Mouse (Mus musculus): ENCODE results near the gene Cabcoco1. TPM values are rescaled to one million over a fixed set of nuclear protein-coding genes. Genes with fewer than 3 reads are reported as not detected.

Cabcoco1 gene
- total and polyA plus RNA-seq, 2 experiments, result 1.4 to 3.0 TPM

- Histone ChIP-seq H3K4me3 (ENCODE audit: insufficient read depth, low read depth, low read length) (no peak overlapping the region), H3K79me2 (ENCODE audit: control insufficient read depth, insufficient read depth, low read length) (no peaks in the 10 kb centered on the region), H3K36me3 (ENCODE audit: control insufficient read depth, insufficient read depth, low read length) (no peaks in the 10 kb centered on the region), H3K27me3 (ENCODE audit: control insufficient read depth, insufficient read depth, low read length) (no peaks in the 10 kb centered on the region), H3K4me1 (ENCODE audit: control insufficient read depth, insufficient read depth, low read length) (peaks cover 5% of the 10 kb centered on the region), H3K27ac (replicated peaks; ENCODE audit: insufficient read depth, low read depth, low read length) (no peak overlapping the region), H3K9ac (ENCODE audit: low read depth, low read length) (no peak overlapping the region)
- no peak for TF ChIP-seq POLR2A (IDR thresholded peaks at IDR 0.05; ENCODE audit: extremely low read depth, insufficient read depth, low read length)
- TF ChIP-seq CTCF (IDR thresholded peaks at IDR 0.05; ENCODE audit: low read depth, low read length), result no peak
- peak; percentile 83 for DNase-seq (ENCODE audit: extremely low read depth, low read depth, low spot score)
- WGBS, result 67% methylated on average over 9 of the region's 9 CpGs
Observed at GRCm38 (mm10) chr10:68504586-68505152, 37.0 kb downstream of the Cabcoco1 start.

- Histone ChIP-seq H3K79me2 (ENCODE audit: control insufficient read depth, insufficient read depth, low read length) (no peaks in the 10 kb centered on the region), H3K4me1 (ENCODE audit: control insufficient read depth, insufficient read depth, low read length) (no peaks in the 10 kb centered on the region; the same call in 1 of the 2 replicates), H3K27ac (replicated peaks; ENCODE audit: insufficient read depth, low read depth, low read length) (no peak overlapping the region), H3K4me3 (ENCODE audit: insufficient read depth, low read depth, low read length) (no peak overlapping the region), H3K27me3 (ENCODE audit: control insufficient read depth, insufficient read depth, low read length) (no peaks in the 10 kb centered on the region), H3K9ac (ENCODE audit: low read depth, low read length) (no peak overlapping the region), H3K36me3 (ENCODE audit: control insufficient read depth, insufficient read depth, low read length) (no peaks in the 10 kb centered on the region; the same call in 1 of the 2 replicates)
- WGBS, result 95% methylated on average over 6 of the region's 6 CpGs
- TF ChIP-seq CTCF (IDR thresholded peaks at IDR 0.05; ENCODE audit: low read depth, low read length) (no peak), POLR2A (IDR thresholded peaks at IDR 0.05; ENCODE audit: extremely low read depth, insufficient read depth, low read length) (no peak)
- DNase-seq (ENCODE audit: extremely low read depth, low read depth, low spot score), result no peak
Observed at GRCm38 (mm10) chr10:68501067-68501466, 40.6 kb downstream of the Cabcoco1 start.

- 96% methylated on average over 2 of the region's 2 CpGs for WGBS
- no peak for DNase-seq (ENCODE audit: extremely low read depth, low read depth, low spot score)
- Histone ChIP-seq H3K9ac (ENCODE audit: low read depth, low read length) (no peak overlapping the region), H3K27me3 (ENCODE audit: control insufficient read depth, insufficient read depth, low read length) (no peaks in the 10 kb centered on the region), H3K27ac (replicated peaks; ENCODE audit: insufficient read depth, low read depth, low read length) (no peak overlapping the region), H3K36me3 (ENCODE audit: control insufficient read depth, insufficient read depth, low read length) (no peaks in the 10 kb centered on the region; the same call in 1 of the 2 replicates), H3K4me3 (ENCODE audit: insufficient read depth, low read depth, low read length) (no peak overlapping the region), H3K4me1 (ENCODE audit: control insufficient read depth, insufficient read depth, low read length) (no peaks in the 10 kb centered on the region), H3K79me2 (ENCODE audit: control insufficient read depth, insufficient read depth, low read length) (no peaks in the 10 kb centered on the region)
- no peak for TF ChIP-seq POLR2A (IDR thresholded peaks at IDR 0.05; ENCODE audit: extremely low read depth, insufficient read depth, low read length)
- no peak for TF ChIP-seq CTCF (IDR thresholded peaks at IDR 0.05; ENCODE audit: low read depth, low read length)
Observed at GRCm38 (mm10) chr10:68495246-68495645, 46.5 kb downstream of the Cabcoco1 start.

- TF ChIP-seq CTCF (IDR thresholded peaks at IDR 0.05; ENCODE audit: low read depth, low read length) (no peak), POLR2A (IDR thresholded peaks at IDR 0.05; ENCODE audit: extremely low read depth, insufficient read depth, low read length) (no peak)
- no peak for DNase-seq (ENCODE audit: extremely low read depth, low read depth, low spot score)
- Histone ChIP-seq H3K4me3 (ENCODE audit: insufficient read depth, low read depth, low read length) (no peak overlapping the region), H3K36me3 (ENCODE audit: control insufficient read depth, insufficient read depth, low read length) (no peaks in the 10 kb centered on the region), H3K27ac (replicated peaks; ENCODE audit: insufficient read depth, low read depth, low read length) (no peak overlapping the region), H3K79me2 (ENCODE audit: control insufficient read depth, insufficient read depth, low read length) (no peaks in the 10 kb centered on the region), H3K9ac (ENCODE audit: low read depth, low read length) (no peak overlapping the region), H3K27me3 (ENCODE audit: control insufficient read depth, insufficient read depth, low read length) (no peaks in the 10 kb centered on the region), H3K4me1 (ENCODE audit: control insufficient read depth, insufficient read depth, low read length) (no peaks in the 10 kb centered on the region)
- 92% methylated on average over 11 of the region's 11 CpGs for WGBS
Observed at GRCm38 (mm10) chr10:68491557-68491956, 50.1 kb downstream of the Cabcoco1 start.

GRCm38 (mm10) chr10:68490781-68491180 is 50.9 kb downstream of the Cabcoco1 start:
- DNase-seq (ENCODE audit: extremely low read depth, low read depth, low spot score), result no peak

GRCm38 (mm10) chr10:68472799-68473198 is 68.9 kb downstream of the Cabcoco1 start:
- WGBS, result 68% methylated on average over 8 of the region's 8 CpGs
- Histone ChIP-seq H3K9ac (ENCODE audit: low read depth, low read length) (no peak overlapping the region), H3K4me3 (ENCODE audit: insufficient read depth, low read depth, low read length) (no peak overlapping the region), H3K36me3 (ENCODE audit: control insufficient read depth, insufficient read depth, low read length) (no peaks in the 10 kb centered on the region), H3K4me1 (ENCODE audit: control insufficient read depth, insufficient read depth, low read length) (no peaks in the 10 kb centered on the region; the same call in 1 of the 2 replicates), H3K27ac (replicated peaks; ENCODE audit: insufficient read depth, low read depth, low read length) (no peak overlapping the region), H3K27me3 (ENCODE audit: control insufficient read depth, insufficient read depth, low read length) (no peaks in the 10 kb centered on the region), H3K79me2 (ENCODE audit: control insufficient read depth, insufficient read depth, low read length) (no peaks in the 10 kb centered on the region)
- DNase-seq (ENCODE audit: extremely low read depth, low read depth, low spot score), result peak; percentile 13
- TF ChIP-seq CTCF (IDR thresholded peaks at IDR 0.05; ENCODE audit: low read depth, low read length) (no peak), POLR2A (IDR thresholded peaks at IDR 0.05; ENCODE audit: extremely low read depth, insufficient read depth, low read length) (no peak)

More at GRCm38 (mm10) chr10:68490781-68491180, 50.9 kb downstream of the Cabcoco1 start:
- Histone ChIP-seq H3K36me3 (ENCODE audit: control insufficient read depth, insufficient read depth, low read length) (no peaks in the 10 kb centered on the region), H3K4me3 (ENCODE audit: insufficient read depth, low read depth, low read length) (no peak overlapping the region), H3K79me2 (ENCODE audit: control insufficient read depth, insufficient read depth, low read length) (no peaks in the 10 kb centered on the region), H3K27ac (replicated peaks; ENCODE audit: insufficient read depth, low read depth, low read length) (no peak overlapping the region), H3K27me3 (ENCODE audit: control insufficient read depth, insufficient read depth, low read length) (no peaks in the 10 kb centered on the region), H3K4me1 (ENCODE audit: control insufficient read depth, insufficient read depth, low read length) (no peaks in the 10 kb centered on the region), H3K9ac (ENCODE audit: low read depth, low read length) (no peak overlapping the region)
- TF ChIP-seq CTCF (IDR thresholded peaks at IDR 0.05; ENCODE audit: low read depth, low read length) (no peak), POLR2A (IDR thresholded peaks at IDR 0.05; ENCODE audit: extremely low read depth, insufficient read depth, low read length) (no peak)
- 86% methylated on average over 6 of the region's 6 CpGs for WGBS

All from liver, adult 2 months (tissue).